ENCODE assay signal across 9 mouse cellular contexts in genomic region chr8:108885450-108885849, GRCm38 (mm10).
DNase-seq lines count a peak whose midpoint lies in the region; ATAC-seq lines count a peak whose summit lies in the region.
"Had no signal": no experiment of that assay in that cellular context is flagged by ENCODE, and none has a peak within 500 bp of the region (broad histone marks: within the 10 kb centered on the region; RNA-seq: fewer than 3 reads in every experiment).

No protein-coding gene starts in this region.

- no peak overlapping the region for H3K9ac ChIP-seq in heart, embryonic 15.5 days
- H3K9ac ChIP-seq in forebrain, embryonic 13.5 days = peak overlapping the region; percentile 6; the same call in 1 of the 2 replicates
- H3K9ac ChIP-seq in neural tube, embryonic 12.5 days = no peak overlapping the region

- DNase-seq in heart, adult 8-10 months (ENCODE audit: low spot score) = no peak
- peak; percentile 31 for DNase-seq in kidney, postnatal 10 days
- DNase-seq in ovary, postnatal 10 days (ENCODE audit: low spot score) = no peak
- DNase-seq in frontal cortex, postnatal 14 days (ENCODE audit: low spot score in 2 of 2) = no peak

- no peak overlapping the region for H3K4me3 ChIP-seq in heart, embryonic 15.5 days
- H3K4me3 ChIP-seq in forebrain, embryonic 13.5 days = no peak overlapping the region
- no peak overlapping the region for H3K4me3 ChIP-seq in neural tube, embryonic 12.5 days
- H3K4me3 ChIP-seq: erythroblast, embryonic 14.5 days had no signal

- WGBS in heart, embryonic 15.5 days = 64% methylated on average over 14 of the region's 14 CpGs
- WGBS in forebrain, embryonic 13.5 days = 32% methylated on average over 14 of the region's 14 CpGs
- WGBS in neural tube, embryonic 12.5 days = 35% methylated on average over 14 of the region's 14 CpGs

- H3K4me2 ChIP-seq in heart, embryonic 15.5 days = no peak overlapping the region
- H3K4me2 ChIP-seq in forebrain, embryonic 13.5 days = no peak overlapping the region
- peak overlapping the region; percentile 33 for H3K4me2 ChIP-seq in neural tube, embryonic 12.5 days (replicated peaks)

- no peaks in the 10 kb centered on the region for H3K27me3 ChIP-seq in heart, embryonic 15.5 days
- H3K27me3 ChIP-seq in forebrain, embryonic 13.5 days = peaks cover 32% of the 10 kb centered on the region
- H3K27me3 ChIP-seq in neural tube, embryonic 12.5 days (replicated peaks) = no peaks in the 10 kb centered on the region

- no peaks in the 10 kb centered on the region for H3K36me3 ChIP-seq in heart, embryonic 15.5 days
- no peaks in the 10 kb centered on the region for H3K36me3 ChIP-seq in forebrain, embryonic 13.5 days (ENCODE audit: poor library complexity, severe bottlenecking)
- no peaks in the 10 kb centered on the region for H3K36me3 ChIP-seq in neural tube, embryonic 12.5 days

- peaks cover 29% of the 10 kb centered on the region for H3K4me1 ChIP-seq in heart, embryonic 15.5 days (replicated peaks)
- peaks cover 52% of the 10 kb centered on the region for H3K4me1 ChIP-seq in forebrain, embryonic 13.5 days
- H3K4me1 ChIP-seq in neural tube, embryonic 12.5 days = peaks cover 68% of the 10 kb centered on the region

- H3K27ac ChIP-seq in heart, embryonic 15.5 days = peak overlapping the region; percentile 22; the same call in 1 of the 2 replicates
- H3K27ac ChIP-seq in forebrain, embryonic 13.5 days = peak overlapping the region; percentile 60
- H3K27ac ChIP-seq in neural tube, embryonic 12.5 days = peak overlapping the region; percentile 37

- ATAC-seq in heart, embryonic 15.5 days (replicated peaks; ENCODE audit: insufficient number of reproducible peaks, insufficient read depth, low FRiP score, low read depth) = no peak
- no peak for ATAC-seq in forebrain, embryonic 13.5 days
- no peak for ATAC-seq in neural tube, embryonic 12.5 days (ENCODE audit: low FRiP score, low read depth)
- ATAC-seq in activated CD4-positive, CD25-positive, alpha-beta regulatory T cell, adult 4 months = no peak

- H3K9me3 ChIP-seq in heart, embryonic 15.5 days (replicated peaks) = no peaks in the 10 kb centered on the region
- no peaks in the 10 kb centered on the region for H3K9me3 ChIP-seq in forebrain, embryonic 13.5 days (replicated peaks)
- H3K9me3 ChIP-seq in neural tube, embryonic 12.5 days = no peaks in the 10 kb centered on the region
